Mouse (Mus musculus): ENCODE measurements at regions not wholly inside any gene's neighbourhood (a gene's known extent, or its start where the extent isn't known, plus 50 kb on each side); places are given as distances from the start of the nearest gene placed in this dataset.

Small RNA genes lying in the stretch of these regions (microRNA-seq; reads per million reads assigned to microRNA genes)
- 0 reads per million in 2 experiments for gene Gm26472

Data from adrenal gland, adult 2 months (tissue).